Mouse (Mus musculus): ENCODE measurements around the gene Npnt. TPM values are rescaled to one million over a fixed set of nuclear protein-coding genes. Genes with fewer than 3 reads are reported as not detected.

Npnt gene
- polyA plus RNA-seq, 1 experiment from 2014 or later: 22.0 TPM

DNA sequence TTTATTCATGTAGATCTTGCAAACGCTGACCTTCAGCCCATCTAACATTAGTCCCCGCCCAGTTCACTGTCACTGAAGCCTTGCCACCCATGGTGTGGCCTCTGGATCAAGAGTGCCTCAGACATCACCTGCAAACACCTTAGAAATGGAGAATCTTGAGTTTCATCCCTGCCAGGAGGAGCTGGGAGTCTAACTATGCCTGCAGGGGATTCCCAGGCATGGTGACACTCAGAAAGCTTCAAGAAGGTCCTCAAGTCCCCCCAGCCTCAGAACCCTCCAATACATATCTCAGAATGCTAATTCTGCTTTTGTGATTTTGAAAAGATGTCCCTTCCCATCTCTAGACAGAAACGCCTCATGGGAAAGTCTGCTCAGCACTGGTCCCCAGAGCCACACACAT lies 69.7 kb downstream of the Npnt start:
- no peak overlapping the region for H3K4me2 ChIP-seq (replicated peaks)
- no peak overlapping the region for H3K4me3 ChIP-seq
- no peak for ATAC-seq (ENCODE audit: low FRiP score)
- no peaks in the 10 kb centered on the region for H3K9me3 ChIP-seq (replicated peaks)
- no peak overlapping the region for H3K27ac ChIP-seq
- H3K36me3 ChIP-seq: no peaks in the 10 kb centered on the region
- WGBS: 80% methylated on average over 3 of the region's 3 CpGs
- no peak overlapping the region for H3K9ac ChIP-seq
- H3K27me3 ChIP-seq: no peaks in the 10 kb centered on the region
- H3K4me1 ChIP-seq: peaks cover 4% of the 10 kb centered on the region; the same call in 1 of the 2 replicates

DNA sequence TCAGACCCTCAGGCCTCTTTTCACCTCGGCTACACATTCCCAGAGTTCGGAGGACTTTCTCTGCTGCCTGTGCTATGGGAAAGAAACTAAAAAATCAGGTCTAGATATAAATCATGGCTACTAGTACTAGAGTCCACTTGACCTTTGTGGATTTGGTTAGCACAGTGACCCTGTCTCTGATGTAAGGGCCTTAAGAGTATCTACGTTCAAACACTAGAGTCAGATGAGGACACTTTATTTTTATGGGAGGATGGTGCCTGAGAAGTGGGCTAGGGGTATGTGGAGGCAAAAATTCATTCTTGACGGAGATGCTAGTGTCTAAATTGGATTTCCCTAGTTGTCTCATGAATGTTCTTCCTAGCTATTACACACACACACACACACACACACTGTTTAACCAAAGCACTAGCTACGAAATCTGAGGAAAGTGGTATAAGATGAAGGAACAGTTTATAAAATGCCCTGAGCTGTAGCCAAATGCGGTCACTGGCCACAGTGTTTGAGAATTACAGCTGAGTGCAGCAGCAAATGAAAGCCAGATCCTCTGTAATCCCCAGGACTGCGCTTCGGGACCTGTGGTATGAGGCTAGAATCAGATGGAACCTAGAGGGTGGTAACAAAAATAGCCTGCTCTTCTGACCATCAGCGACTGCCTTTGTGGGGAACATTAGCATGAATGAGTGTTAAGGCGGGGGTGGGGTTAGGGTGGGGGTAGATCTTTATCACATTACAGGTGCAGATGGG lies 73.0 kb downstream of the Npnt start:
- H3K27ac ChIP-seq: no peak overlapping the region
- no peaks in the 10 kb centered on the region for H3K9me3 ChIP-seq (replicated peaks)
- H3K4me1 ChIP-seq: peaks cover 4% of the 10 kb centered on the region; the same call in 1 of the 2 replicates
- 71% methylated on average over 10 of the region's 10 CpGs for WGBS
- H3K36me3 ChIP-seq: no peaks in the 10 kb centered on the region
- no peak for ATAC-seq (ENCODE audit: low FRiP score)
- H3K4me3 ChIP-seq: no peak overlapping the region
- H3K9ac ChIP-seq: no peak overlapping the region
- no peaks in the 10 kb centered on the region for H3K27me3 ChIP-seq
- H3K4me2 ChIP-seq (replicated peaks): no peak overlapping the region

DNA sequence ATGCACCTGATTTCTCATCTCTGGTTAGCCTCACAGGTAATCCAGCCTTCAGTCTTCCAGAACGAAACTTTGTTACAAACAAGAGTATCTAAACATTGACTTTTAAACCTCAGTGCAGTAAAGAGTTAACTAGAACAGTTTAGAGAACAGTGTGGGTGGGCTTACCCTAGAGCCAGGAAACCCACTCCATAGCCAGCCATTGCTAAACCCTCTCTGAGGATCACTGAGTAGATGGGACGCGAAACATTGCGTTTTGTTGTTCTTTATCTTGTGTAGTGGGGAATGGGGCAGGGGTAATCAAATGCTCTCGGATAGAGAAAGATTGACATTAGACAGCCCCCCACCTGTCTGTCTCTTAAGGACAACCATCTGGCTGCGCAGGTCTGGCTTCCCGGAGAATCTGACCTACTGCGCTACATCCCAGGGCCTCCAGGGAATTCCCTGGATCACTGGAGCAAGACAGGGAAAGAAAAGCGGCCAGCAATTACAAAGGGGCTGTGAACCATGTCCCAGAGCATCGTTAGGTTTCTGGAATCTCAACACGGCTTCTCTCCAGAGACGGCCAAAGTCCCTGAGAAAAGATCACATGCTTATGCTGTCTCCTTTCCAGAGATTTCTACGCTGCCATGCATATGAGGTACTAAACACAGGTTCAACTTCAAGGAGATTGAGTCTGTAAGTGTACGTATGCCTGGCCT lies 73.9 kb downstream of the Npnt start:
- Histone ChIP-seq H3K4me3 (no peak overlapping the region), H3K36me3 (no peaks in the 10 kb centered on the region), H3K9me3 (replicated peaks) (no peaks in the 10 kb centered on the region), H3K27ac (no peak overlapping the region), H3K9ac (no peak overlapping the region), H3K4me1 (peaks cover 4% of the 10 kb centered on the region; the same call in 1 of the 2 replicates), H3K27me3 (no peaks in the 10 kb centered on the region), H3K4me2 (replicated peaks) (no peak overlapping the region)
- ATAC-seq (ENCODE audit: low FRiP score): peak; percentile 61
- 42% methylated on average over 14 of the region's 14 CpGs for WGBS

DNA sequence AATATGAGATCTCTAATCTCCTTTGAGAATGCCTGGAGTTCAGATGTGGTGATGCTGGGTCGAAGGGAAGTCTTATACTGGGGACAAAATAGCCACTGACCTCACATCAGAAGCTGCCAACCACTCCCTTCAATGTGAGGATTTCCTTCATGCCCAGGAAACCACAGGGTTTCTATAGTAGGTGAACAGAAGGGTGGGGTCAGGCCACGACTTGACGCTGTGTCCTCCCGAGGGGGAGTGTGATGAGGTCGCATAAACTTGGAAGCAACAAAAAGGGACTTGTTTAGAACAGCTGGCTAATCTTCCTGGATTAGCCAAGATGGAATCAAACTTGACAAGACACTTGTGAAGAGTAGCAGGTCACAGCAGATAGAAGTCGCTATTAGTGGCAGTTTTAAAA lies 76.8 kb downstream of the Npnt start:
- Histone ChIP-seq H3K9me3 (replicated peaks) (no peaks in the 10 kb centered on the region), H3K27ac (no peak overlapping the region), H3K4me2 (replicated peaks) (no peak overlapping the region), H3K36me3 (no peaks in the 10 kb centered on the region), H3K9ac (no peak overlapping the region), H3K27me3 (no peaks in the 10 kb centered on the region), H3K4me1 (no peaks in the 10 kb centered on the region; the same call in 1 of the 2 replicates), H3K4me3 (no peak overlapping the region)
- 67% methylated on average over 6 of the region's 6 CpGs for WGBS
- no peak for ATAC-seq (ENCODE audit: low FRiP score)

DNA sequence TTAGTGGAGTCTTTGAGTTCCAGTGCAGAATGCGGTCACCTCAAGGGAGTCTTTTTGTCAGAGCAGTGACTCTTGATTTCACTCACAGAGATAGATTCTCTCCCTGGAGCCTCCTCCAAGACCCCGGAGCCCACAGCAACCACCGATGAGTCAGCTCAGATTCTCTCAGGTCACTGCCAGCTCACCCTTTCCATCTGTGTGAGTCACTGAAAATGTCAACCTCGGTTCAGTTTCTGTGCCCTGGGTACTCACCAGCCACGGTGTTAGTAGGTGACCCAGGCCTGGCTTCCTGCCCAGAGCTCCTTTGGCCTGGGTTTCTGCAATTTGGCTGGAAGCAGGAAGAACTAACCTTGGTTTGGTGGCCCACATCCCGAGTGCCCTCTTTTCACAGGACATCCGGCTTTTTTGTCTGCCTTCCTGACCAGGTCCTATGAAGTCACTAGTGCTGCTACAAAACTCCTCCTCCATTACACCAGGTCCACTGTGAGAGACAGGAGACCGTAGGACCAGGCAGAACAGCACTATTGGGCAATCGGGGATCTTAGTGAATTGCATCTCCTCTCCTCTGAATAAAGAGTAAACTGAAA lies 78.7 kb downstream of the Npnt start:
- ATAC-seq (ENCODE audit: low FRiP score): no peak
- no peaks in the 10 kb centered on the region for H3K9me3 ChIP-seq (replicated peaks)
- no peak overlapping the region for H3K27ac ChIP-seq
- no peaks in the 10 kb centered on the region for H3K27me3 ChIP-seq
- no peak overlapping the region for H3K9ac ChIP-seq
- WGBS: 87% methylated on average over 9 of the region's 9 CpGs
- H3K4me1 ChIP-seq: no peaks in the 10 kb centered on the region
- no peaks in the 10 kb centered on the region for H3K36me3 ChIP-seq
- no peak overlapping the region for H3K4me3 ChIP-seq
- H3K4me2 ChIP-seq (replicated peaks): no peak overlapping the region

DNA sequence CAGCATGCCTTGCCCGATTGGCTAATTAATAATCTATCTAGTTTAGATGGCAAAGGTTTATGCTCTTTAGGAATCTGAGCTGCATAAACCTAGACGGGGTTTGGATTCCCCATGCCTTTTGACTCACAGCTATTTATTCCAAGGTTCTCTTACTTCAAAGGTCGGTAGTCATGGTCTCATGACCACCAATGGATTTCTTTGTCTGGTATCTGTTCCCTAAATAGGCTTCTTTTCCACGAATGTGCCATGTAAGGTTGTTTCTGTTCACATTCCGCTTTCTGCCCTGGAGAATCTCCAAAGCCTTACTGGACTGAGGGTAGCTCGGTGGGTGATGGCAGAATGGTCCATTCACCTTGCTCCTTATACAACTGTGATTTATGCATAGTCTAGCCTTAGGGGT lies 80.0 kb downstream of the Npnt start:
- Histone ChIP-seq H3K4me2 (replicated peaks) (no peak overlapping the region), H3K4me1 (no peaks in the 10 kb centered on the region), H3K9me3 (replicated peaks) (no peaks in the 10 kb centered on the region), H3K27ac (no peak overlapping the region), H3K36me3 (no peaks in the 10 kb centered on the region), H3K27me3 (no peaks in the 10 kb centered on the region), H3K9ac (no peak overlapping the region), H3K4me3 (no peak overlapping the region)
- 78% methylated on average over 6 of the region's 6 CpGs for WGBS
- ATAC-seq (ENCODE audit: low FRiP score): no peak

DNA sequence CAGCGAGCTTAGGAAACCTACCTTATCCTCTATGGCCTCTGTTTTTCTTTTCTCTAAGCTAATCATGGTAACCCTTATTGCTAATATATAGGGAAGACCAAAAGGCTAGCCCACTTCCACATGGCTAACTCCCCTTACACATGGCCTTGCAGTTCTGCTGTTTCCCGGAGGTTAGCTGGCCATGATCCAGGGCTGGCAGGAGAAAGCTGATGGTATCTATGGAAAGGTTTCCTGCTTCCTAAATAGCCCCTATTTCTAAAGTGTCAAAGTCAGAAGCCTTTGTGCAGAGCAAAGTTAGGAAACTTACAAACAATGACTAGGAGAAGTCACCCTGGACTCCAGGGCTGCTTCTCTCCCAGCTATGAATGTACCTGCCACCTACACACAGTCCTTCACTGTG lies 81.3 kb downstream of the Npnt start:
- Histone ChIP-seq H3K27ac (no peak overlapping the region), H3K4me3 (no peak overlapping the region), H3K4me1 (no peaks in the 10 kb centered on the region), H3K36me3 (no peaks in the 10 kb centered on the region), H3K9me3 (replicated peaks) (no peaks in the 10 kb centered on the region), H3K4me2 (replicated peaks) (no peak overlapping the region), H3K9ac (no peak overlapping the region), H3K27me3 (no peaks in the 10 kb centered on the region)
- ATAC-seq (ENCODE audit: low FRiP score): no peak
- WGBS: 87% methylated on average over 2 of the region's 2 CpGs

DNA sequence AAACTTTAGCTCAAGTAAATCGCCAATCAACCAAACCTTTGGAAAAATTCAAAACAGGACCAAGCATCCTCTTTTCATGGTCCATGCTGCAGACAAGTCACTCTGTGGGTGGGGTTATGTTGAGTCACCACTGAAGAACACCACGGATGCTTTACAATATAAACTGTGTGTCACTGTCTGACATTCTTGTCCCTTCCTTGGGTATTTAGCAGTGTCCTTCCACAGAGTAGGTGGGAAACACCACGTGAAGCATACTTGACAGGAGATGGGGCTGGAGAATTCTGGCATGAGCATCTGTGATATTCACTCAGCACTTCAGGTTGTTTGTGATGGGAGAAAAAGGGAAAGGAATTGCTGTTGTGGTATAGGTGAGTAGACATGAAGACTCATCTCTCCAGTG lies 83.1 kb downstream of the Npnt start:
- Histone ChIP-seq H3K27me3 (no peaks in the 10 kb centered on the region), H3K4me2 (replicated peaks) (no peak overlapping the region), H3K4me3 (no peak overlapping the region), H3K27ac (no peak overlapping the region), H3K9ac (no peak overlapping the region), H3K36me3 (no peaks in the 10 kb centered on the region), H3K4me1 (no peaks in the 10 kb centered on the region), H3K9me3 (replicated peaks) (no peaks in the 10 kb centered on the region)
- 86% methylated on average over 3 of the region's 3 CpGs for WGBS
- no peak for ATAC-seq (ENCODE audit: low FRiP score)

DNA sequence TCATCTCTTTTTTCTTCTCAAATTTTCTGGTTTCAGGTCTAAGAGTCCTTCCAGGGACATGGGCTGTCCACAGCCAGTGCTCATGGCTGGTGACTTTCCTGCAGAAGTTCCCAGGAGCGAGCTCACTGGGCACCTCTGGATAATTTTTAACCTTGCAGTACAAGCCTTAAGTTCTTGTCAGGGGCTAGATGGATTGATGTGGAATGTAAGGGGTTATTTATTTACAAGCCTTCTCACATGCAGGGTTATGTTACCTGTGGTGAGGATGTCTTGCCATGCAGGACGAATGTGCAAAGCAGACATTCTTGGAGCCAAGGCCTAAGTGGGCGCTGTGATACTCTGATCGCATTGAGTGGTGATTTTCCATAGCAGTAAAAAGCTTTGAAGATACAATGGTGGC lies 84.5 kb downstream of the Npnt start:
- no peaks in the 10 kb centered on the region for H3K27me3 ChIP-seq
- H3K4me2 ChIP-seq (replicated peaks): no peak overlapping the region
- no peaks in the 10 kb centered on the region for H3K4me1 ChIP-seq
- WGBS: 85% methylated on average over 4 of the region's 4 CpGs
- no peak overlapping the region for H3K27ac ChIP-seq
- no peaks in the 10 kb centered on the region for H3K36me3 ChIP-seq
- no peak overlapping the region for H3K4me3 ChIP-seq
- ATAC-seq (ENCODE audit: low FRiP score): no peak
- H3K9me3 ChIP-seq (replicated peaks): no peaks in the 10 kb centered on the region
- H3K9ac ChIP-seq: no peak overlapping the region

DNA sequence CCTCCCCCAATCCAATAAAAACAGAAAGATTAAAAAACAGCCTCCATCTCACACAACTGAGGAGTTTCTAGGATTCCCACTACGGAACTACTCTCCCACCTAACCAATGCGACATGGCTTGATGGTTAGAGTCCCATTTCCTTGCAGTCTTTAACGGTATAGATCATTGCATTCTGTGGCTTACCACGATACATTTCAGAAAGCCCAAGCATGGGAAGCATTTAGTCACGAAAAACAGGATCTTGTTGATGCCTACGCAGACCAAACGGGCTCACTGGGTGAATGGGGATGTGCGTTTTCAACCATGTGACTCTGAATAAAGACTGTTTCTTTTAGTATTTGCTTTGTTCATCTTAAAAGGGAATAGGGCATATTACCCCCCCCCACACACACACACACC lies 85.1 kb downstream of the Npnt start:
- Histone ChIP-seq H3K4me3 (no peak overlapping the region), H3K27me3 (no peaks in the 10 kb centered on the region), H3K4me1 (no peaks in the 10 kb centered on the region), H3K9me3 (replicated peaks) (no peaks in the 10 kb centered on the region), H3K9ac (no peak overlapping the region), H3K27ac (no peak overlapping the region), H3K4me2 (replicated peaks) (no peak overlapping the region), H3K36me3 (no peaks in the 10 kb centered on the region)
- 88% methylated on average over 8 of the region's 8 CpGs for WGBS
- ATAC-seq (ENCODE audit: low FRiP score): no peak

DNA sequence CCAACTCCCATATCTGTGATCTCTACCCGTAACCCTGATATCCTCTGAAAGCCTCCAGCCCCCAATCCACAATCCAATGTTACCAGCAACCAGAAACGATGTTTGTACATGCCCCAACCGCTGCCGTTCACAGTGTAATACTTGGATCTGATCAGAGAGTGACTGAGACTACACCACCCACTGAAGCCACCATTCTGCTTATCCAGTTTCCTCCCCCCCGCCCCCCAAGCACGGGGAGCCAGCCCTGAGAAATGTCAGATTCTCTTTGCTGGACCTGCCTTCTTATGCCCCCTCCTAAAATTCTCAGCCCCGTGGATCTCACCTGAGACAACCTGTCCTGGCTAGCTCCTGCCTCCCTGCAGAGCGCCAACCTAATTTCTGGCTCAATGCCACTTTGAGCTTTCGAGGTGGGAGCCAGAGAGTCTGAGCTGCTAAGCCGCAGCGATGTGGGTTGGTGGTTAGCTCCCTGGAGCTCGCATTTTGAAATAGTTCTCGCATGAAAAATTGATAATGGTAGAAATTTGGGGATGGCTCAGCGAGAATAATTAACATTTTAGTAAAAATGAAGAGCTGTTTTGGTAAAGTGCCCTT lies 85.7 kb downstream of the Npnt start:
- no peak for ATAC-seq (ENCODE audit: low FRiP score)
- no peaks in the 10 kb centered on the region for H3K4me1 ChIP-seq
- H3K27ac ChIP-seq: no peak overlapping the region

DNA sequence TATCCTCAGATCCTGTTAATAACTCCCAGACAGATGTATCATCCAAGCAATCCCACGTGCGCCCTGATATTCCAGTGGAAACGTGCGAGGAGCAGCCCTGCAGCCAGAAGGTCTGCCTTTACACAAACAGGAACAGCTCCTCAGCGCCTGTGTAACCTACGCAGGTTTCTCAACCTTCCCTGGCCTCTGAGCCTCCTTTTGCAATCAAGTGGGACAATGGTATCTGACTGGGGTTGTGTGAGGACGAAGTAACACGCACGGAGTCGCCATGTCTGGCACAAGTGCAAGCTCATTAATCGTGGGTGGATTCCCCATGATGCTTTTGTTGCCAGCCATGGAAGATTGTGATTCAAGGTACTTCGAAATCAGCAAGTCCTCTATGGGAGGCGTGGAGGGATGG lies 86.2 kb downstream of the Npnt start:
- H3K36me3 ChIP-seq: no peaks in the 10 kb centered on the region
- no peak overlapping the region for H3K4me2 ChIP-seq (replicated peaks)
- no peaks in the 10 kb centered on the region for H3K27me3 ChIP-seq
- H3K27ac ChIP-seq: no peak overlapping the region
- H3K4me3 ChIP-seq: no peak overlapping the region
- WGBS: 76% methylated on average over 13 of the region's 13 CpGs
- no peaks in the 10 kb centered on the region for H3K9me3 ChIP-seq (replicated peaks)
- no peak for ATAC-seq (ENCODE audit: low FRiP score)
- no peak overlapping the region for H3K9ac ChIP-seq
- no peaks in the 10 kb centered on the region for H3K4me1 ChIP-seq

More for the DNA sequence above, 85.7 kb downstream of the Npnt start:
- H3K9ac ChIP-seq: no peak overlapping the region
- H3K9me3 ChIP-seq (replicated peaks): no peaks in the 10 kb centered on the region
- H3K36me3 ChIP-seq: no peaks in the 10 kb centered on the region
- 83% methylated on average over 14 of the region's 14 CpGs for WGBS
- H3K4me3 ChIP-seq: no peak overlapping the region
- no peaks in the 10 kb centered on the region for H3K27me3 ChIP-seq
- H3K4me2 ChIP-seq (replicated peaks): no peak overlapping the region
